Mouse (Mus musculus) adipocyte (in vitro differentiated cells): Measurements from ENCODE around the gene Trpc2.
"Not testable (repeated sequence)": the region's sequence is repeated elsewhere in the genome, so short reads cannot be mapped to it uniquely, and the experiment has no call there.

Source experiments
- DNase-seq: peaks from one replicate; pipeline ENCODE4 v3.0.0-alpha.2; 2016; ENCODE audit warnings: low spot score

Trpc2 gene

DNA sequence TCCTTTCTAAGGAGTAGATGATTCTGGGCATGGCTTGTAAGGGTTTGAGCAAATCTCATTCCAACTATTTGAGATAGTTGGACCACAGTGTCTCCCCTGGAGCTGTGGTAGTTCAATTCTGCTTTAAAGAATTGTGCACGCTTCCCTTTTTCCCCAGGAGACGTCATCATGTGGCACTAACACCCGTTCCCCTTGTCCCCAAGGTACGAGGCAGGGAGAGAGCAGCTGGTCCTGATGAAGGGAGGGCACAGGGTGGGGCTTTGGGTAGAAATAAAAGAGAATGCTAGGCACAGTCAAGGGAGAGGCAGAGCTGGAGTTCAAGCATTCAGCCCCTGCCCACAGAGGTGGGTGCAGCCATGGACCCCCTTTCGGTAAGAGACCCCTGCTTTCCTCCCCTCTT, at the start of gene Trpc2:
Trpc2 (plus strand) TSS at position 301 of the 400 bp plus-strand sequence.
- DNase-seq, result no peak

DNA sequence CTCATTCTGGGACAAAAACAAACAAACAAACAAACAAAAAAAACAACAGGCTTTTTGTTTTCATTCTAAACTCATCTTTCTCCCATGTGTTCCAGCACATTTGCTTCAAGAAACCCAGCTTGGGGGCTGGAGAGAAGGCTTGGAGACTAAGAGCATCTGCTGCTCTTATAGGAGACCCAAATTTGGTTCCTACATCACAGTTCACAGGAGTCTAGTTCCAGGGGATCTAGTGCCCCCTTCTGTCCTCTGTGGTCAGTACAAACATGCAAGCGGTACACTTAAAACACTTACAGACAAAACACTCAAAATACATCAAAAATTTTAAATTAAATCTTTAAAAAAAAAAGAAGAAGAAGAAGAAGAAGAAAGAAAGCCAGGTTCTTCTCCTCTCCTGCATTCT, 48.0 kb upstream of the Trpc2 start:
- DNase-seq, result no peak

DNA sequence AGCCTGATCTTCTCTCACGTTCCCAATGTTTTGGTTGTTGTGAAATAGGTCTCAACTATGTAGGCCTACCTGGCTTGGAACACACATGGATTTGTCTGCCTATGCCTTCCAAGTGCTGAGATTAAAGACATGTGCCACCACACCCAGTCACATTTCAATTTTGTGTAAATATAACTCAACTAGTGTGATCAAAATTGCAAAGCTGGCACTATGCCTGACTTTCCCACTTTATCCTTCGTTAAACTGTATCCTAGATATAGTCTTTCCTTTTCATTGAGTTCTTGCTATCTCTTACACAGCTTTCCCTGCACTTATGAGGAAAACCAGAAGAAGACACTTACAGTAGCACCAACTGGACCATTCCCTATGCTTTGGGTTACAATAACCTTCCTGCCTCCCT, 47.4 kb upstream of the Trpc2 start:
- no peak for DNase-seq

DNA sequence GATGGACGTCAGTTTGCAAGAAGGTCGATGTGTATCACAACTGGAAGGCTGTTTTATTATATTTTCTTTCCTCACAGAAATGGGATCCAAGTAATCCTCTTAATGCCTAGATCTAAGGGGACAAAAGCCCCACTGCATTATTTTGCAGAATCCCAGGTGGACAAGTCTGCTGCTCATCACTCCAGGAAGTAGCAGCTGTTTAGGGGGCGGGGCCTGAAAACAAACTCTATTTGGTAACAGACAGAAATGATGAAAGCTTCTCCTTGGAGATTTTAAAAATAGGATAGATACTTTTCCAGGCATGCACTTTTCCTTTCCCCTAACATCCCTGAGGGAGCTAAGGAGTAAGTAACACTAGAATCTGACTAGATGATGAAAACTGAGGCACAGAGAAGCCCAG, 45.6 kb upstream of the Trpc2 start:
- DNase-seq, result no peak

DNA sequence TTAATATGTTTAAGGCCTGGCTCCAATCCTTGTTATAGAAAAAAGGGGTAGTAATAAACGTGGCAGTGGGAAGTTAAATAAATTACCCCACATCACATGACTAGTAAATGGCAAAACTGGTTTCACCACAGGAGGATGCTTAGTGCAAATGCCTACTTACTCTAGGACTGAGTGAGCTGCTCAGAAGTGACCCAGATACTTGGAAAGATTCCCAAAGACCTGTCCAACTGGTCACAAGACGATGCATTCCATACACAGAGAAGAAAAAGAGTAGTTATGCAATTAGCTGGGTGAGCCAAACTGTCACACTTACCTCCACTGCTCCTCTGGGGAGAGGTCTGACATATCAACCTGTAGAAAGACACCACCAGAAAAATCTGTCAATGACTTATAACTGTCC, 40.6 kb upstream of the Trpc2 start:
- no peak for DNase-seq

DNA sequence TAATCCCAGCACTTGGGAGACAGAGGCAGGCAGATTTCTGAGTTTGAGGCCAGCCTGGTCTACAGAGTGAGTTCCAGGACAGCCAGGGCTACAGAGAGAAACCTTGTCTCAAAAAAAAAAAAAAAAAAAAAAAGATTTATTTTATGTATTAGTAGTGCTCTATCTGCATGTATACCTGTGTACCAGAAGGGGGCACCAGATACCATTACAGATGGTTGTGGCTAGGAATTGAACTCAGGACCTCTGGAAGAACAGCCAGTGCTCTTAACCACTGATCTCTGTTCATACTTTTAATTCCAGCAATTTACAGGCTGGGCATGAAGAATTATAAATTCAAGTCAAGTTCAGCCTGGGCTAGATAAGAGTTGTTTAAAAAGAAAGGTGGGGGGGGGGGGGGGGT, 34.4 kb upstream of the Trpc2 start:
- DNase-seq, result not testable (repeated sequence)

DNA sequence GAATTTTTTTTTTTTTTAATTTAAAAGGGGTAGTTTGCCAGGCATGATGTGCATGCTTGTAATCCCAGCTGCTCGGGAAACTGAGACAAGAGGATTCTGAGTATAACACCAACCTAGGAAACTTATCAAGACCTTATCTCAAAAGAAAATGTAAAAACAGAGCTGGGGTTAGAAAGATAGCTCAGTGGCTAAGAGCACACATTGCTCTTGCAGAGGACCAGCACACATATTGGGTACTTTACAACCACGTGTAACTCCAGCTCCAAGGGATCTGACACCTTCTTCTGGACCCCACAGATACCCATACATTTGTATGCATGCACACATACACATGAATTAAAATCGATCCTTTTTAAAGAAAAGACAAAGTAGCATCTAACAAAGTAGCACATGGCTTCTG, 21.6 kb upstream of the Trpc2 start:
- no peak for DNase-seq

DNA sequence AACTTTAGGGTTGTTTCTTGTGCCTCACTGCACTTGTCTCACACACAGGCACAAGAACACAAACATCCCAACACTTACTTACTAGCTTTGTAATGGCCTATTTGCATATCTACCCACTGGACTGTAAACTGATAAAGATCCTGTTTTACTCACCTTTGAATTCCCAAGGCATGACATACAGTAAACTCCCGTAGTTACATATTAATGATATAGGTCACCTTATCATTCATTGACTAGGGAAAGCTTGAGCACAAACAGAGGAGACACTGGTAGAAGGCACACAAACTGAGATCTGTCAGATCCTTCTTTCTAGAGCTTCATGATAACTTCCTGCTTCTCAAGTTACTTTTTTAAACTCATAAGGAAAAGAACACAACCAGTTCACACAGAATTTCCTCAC, 20.7 kb upstream of the Trpc2 start:
- no peak for DNase-seq

DNA sequence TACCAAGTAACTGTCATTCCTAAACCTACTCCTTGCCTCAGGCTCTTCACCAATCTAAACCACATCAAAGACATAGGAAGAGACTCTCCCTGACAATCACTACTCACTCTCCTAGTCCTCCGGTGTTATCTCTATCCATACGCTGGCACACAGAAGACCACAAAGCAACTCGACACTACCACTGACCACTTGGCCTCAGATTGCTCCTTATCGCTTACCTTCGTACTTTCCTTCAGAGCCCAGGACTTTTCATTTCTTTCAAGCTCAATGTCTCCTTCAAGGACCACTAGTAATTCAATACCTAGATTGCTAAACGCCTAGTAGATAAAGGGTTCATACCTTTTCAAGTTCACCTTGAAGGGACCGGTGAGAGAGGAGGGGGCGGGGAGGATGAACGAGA, 19.0 kb upstream of the Trpc2 start:
- DNase-seq, result no peak

DNA sequence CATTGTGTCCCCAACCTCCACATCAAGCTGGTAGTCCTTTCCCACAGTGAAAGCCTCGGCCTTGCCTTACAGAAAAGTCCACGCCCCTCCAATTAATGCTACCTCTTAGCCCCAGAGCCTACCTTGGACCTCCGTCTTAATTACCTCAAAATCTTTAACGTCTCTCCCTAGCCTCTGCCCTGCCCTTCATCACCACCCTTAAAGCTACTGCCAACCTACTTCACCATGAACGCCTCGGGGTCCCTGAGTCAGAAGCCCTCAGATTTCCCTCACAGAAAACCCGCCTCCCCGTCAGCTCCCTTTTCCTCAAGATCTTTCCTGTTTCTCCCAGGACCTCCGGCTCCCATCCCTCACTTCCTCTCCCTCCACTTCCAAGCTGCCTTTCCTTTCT, 18.3 kb upstream of the Trpc2 start:
- no peak for DNase-seq

DNA sequence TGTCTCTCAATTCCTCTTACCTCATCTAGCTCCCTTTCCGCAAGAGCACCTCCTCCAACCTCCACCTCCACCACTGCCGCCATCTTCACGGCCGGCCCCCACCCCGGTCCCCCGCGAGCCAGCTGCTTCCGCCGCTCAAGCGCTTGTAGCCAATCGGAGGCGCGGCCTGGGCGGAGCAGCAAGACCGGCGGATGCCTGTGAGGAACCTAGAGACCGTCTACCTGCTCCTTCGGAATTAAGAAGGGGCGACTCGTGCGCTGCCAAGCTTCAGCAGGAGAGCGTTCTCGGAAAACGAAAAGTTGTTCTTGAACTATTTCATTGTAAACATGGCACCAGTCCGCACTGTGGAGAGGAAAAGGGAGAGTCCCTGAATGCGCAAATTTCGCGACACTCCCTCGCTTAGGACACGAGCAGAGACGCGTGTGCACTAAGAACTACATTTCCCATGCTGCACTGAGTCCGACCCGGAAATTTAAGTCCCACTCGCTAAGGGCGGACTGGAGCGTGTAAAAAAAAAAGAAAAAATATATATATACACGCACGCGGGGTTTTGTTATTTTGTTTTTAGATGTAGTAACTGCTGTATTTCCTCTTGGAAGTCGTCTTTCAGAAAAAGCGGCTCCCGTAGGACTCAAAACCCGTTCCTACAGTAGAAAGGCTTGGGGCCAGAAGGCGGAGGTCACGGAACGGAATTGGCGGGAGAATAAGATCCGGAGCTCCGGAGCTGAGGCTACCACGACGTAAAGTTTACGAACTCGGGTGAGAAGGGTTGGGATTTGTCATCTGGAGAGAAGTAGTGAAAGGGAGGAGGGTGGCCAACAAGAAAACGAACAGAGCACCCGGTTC, 17.6 kb upstream of the Trpc2 start, which contains the start of the genes Rnf121, Xndc1 and Xntrpc:
Rnf121 (minus strand) TSS at position 424 of the 846 bp plus-strand sequence.
Xndc1 (plus strand) TSS at position 466 of the 846 bp plus-strand sequence.
Xntrpc (plus strand) TSS at position 668 of the 846 bp plus-strand sequence.
- DNase-seq, result peak; percentile 85

DNA sequence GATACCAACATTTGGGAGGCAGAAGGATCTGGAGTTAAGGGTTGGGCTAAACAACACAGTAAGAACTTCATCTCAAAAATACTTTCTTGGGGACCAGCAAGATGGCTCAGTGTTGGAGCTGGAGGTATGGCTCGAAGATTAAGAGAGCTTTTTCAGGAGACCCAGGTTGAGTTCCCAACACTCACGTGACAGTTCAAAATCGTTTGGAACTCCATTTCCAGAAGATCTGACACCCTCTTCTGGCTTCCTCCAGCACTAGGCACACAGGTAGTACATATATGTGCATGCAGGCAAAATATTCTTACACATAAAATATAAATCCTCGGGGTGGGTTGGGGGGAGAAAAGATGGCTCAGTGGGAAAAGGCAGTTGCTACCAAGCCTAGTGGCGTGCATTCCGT, 16.6 kb upstream of the Trpc2 start:
- DNase-seq, result no peak

DNA sequence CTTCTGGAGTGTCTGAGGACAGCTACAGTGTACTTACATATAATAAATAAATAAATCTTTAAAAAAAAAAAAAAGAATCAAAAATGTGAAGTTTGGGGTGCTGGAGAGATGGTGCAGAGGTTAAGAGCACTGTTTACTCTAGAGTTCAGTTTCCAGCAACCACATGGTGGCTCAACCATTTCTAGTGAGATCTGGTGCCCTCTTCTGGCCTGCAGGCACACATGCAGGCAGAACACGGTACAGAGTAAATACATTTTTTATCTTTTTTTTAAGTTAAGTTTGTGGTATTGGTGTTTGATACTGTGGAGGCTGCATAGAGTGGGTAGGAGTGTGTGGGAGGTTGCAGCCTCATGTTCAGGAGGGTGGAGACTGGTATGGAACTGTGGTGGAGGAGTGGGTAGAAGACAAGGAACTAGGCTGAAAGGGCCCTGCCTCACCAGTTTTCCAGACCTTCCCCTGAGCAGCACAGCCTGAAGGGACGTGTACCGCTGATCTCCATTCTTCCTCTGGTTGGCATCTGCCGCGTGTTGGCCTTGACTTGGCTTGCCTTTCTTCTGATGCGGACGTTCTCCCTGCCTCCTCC, 6.1 kb upstream of the Trpc2 start:
- peak; percentile 23 for DNase-seq

DNA sequence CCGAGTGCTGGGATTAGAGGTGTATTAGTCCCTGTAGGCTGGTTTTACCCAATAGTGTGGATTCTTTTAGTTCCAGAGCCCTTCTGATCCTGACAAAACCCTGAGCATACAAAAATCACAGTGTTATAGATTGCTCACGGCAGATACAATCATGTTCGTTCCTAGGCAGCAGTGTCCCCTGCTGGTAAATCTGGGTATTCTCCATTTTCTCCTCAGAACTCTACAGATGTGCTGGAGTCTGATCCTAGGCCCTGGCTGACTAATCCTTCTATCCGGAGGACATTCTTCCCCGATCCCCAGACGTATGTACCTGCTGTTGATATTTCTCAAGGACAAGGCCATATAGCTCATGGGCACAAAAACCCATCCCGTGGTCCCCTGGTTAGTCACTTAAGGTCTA, 4.4 kb upstream of the Trpc2 start:
- peak; percentile 62 for DNase-seq

DNA sequence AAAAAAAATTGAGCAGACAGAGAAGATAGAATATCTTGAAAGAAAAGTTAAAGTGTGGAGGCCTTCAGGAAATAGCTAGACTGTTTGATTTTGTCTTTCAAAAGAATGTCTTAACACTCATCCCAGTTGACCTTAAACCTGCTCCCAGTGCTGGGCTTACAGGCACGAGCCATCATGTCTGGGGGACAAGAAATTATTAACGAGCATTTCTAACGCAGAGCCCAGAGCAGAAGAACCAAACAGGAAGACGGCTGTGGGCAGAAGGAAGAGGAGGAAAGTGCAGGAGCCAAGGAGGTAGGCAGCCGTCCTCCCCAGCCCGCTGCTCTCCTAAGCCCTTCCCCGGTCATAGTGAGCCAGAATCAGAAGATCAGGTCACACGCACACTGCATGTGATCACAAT, 2.6 kb upstream of the Trpc2 start:
- DNase-seq, result no peak

DNA sequence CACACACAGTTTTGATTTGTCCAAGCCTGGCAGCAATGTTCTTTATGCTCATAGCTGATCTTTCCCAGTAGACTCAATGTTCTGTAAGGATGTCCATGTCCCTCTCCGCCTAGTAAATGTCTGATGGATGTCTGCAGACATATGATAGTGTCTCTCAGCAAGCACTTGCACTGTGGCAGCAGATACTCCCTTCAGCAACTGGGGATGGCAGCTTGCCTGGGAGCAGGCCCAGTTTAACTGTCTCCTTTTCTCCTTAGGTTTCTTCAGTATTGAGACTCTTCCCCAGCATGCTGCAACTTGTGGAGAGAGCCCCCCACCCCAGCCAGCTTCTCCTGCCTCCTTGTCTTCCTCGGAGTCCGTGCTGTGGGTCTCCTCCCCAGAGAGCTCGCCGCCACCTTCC, 1.1 kb upstream of the Trpc2 start:
- no peak for DNase-seq

DNA sequence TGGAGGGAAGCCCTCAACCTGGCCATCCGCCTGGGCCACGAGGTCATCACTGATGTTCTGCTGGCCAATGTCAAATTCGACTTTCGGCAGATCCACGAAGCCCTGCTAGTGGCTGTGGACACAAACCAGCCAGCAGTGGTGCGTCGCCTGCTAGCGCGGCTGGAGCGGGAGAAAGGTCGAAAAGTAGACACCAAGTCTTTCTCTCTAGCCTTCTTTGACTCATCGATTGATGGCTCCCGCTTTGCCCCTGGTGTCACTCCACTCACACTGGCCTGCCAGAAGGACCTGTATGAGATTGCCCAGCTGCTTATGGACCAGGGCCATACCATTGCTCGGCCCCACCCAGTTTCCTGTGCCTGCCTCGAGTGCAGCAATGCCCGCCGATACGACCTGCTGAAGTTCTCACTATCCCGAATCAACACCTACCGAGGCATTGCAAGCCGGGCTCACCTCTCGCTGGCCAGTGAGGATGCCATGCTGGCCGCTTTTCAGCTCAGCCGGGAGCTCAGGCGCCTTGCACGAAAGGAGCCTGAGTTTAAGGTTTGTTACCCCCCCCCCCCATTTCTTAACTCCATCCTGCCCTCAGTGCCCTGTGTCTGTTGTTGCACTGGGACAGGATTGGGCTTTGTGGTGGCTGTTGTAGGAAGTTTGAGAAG, 1.3 kb downstream of the Trpc2 start:
- no peak for DNase-seq

DNA sequence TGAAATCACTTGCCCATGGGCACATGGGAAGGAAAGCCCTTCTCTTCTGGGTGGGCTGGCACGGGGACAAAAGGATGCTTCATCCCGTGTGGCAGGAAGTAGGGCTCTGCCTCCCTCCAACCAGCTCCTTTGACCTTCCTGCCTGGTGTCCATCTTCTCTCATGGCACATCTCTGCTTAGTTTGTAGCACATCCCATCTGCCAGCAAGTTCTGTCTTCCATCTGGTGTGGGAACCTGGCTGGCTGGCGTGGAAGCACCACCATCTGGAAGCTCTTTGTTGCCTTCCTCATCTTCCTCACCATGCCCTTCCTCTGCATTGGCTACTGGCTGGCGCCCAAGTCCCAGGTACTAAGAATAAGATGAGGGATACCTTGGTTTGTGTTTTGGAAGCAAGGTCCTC, 4.4 kb downstream of the Trpc2 start:
- DNase-seq, result no peak

DNA sequence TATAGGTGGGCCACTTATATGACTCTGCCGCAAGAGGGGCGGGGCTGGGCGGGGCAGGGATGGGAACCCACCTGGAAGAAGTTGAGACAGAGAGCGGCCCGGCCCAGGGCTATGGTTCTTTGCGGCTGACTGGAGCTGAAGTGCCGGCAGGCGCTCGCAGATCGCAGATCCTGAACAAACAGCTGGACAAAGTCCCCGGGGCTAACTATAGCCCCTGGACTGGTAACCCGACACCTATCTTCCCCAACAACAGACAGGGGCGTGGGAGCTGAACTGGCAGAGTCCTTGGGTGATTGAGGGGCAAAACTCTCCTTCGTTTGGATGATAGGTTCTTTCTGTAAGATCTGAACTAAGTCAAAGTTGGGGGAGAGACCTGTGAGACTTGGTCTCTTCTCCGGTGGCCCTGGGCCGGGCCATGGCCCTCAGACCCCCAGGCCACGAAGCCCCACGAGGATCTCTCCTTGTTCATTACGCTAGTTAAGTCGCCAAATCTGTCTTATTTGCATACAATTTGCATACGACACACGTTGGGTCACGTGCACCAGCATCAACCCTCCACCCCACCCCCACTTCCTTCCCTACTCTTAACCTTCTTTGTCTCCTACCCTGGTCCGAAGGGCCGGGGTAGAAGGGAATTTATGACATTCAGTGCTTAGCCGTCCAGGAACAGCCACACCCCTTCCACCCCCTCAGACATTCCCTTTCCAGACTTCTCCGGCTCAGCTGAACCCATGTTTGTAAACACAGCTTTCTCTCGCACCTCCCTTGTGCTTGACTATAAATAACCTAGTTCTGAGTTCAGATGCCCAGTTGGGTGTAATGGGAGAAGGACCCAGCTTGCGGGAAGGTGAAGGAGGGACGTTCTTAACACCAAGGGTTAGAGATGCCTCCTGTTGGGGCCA, 17.1 kb downstream of the Trpc2 start:
- DNase-seq, result no peak

DNA sequence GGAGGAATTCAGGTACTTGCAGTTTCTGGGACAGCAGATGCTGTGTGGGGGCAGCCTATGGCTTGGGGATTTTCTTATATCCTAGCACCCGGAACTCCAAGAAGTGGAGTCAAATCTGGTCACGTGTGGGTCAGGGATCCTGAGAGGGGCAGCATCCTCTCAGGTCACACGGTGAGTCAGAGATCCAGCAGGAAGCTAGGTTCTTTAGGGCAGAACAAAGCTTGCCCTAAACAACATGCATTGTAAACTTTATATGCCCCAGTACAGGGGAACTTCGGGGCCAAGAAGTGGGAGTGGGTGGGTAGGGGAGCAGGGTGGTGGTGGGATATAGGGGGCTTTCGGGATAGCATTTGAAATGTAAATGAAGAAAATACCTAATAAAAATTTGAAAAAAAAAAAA, 18.0 kb downstream of the Trpc2 start:
- no peak for DNase-seq

DNA sequence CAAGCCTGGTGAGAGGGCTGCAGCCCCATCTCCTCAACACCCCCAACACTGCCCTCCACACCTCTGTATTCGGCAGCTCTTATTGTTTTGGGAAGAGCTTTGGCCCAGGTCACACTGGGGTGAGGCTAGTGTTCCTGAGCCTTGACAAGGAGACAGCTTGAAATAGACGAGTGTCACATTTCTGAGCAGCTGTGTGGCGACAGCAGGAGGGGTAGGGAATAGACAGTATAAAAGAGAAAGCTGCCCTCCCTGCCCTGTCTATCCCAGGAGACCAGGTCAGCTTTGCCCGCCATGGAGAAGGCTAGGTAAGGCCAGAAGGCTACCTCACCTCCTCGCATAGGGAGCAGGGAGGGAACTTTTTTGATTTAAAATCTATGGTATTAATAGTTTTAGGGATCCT, 18.6 kb downstream of the Trpc2 start, which contains the start of gene Art1:
Art1 (plus strand) TSS at position 257 of the 400 bp plus-strand sequence.
- no peak for DNase-seq

DNA sequence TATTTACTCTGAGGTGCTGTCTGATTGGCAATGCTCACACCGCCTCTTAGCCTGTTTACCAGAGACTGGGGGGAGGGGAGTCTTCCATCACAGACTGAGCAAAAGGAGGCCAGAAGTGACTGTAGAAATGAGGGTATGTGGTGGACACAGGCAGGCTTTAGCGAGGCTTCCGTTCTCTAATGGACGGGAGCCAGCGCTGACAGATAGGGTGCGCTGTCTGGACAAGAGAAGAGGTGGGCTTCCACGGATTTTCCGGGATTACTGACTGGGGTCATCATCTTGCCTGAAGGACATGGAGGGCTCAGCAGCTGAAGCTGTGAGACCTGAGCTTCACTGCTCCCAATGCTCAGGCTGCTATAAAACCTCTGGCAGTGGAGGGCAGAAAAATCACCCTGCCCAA, 19.3 kb downstream of the Trpc2 start:
- no peak for DNase-seq
